Mouse (Mus musculus): Measurements from ENCODE around the gene Bend6.

DNA sequence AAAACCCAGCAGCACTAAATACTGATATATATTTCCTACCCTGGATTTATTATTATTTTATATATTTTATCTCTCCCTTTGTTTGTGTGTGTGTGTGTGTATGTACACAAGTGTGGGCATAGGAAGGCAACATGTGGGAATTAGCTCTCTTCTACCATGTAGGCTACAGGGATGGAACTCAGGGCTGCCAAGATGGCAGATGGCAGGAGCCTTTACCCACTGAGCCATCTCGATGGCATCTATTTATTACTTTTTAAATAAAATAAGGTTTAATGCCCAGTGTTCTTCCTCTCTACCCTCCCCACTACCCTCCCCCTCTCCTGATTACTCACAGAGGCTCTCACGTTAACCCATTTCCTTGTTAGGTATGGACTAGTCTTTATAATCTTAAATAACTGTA is 38.6 kb downstream of the Bend6 start:
- TF ChIP-seq POLR2A (IDR thresholded peaks at IDR 0.05; ENCODE audit: low read depth, low read length) (no peak), CTCF (IDR thresholded peaks at IDR 0.05; ENCODE audit: borderline replicate concordance, insufficient read depth, low read length) (no peak)

All from embryonic fibroblast, embryonic 13.5 days (primary cell).